Mouse (Mus musculus): ENCODE measurements at regions not wholly inside any gene's neighbourhood (a gene's known extent, or its start where the extent isn't known, plus 50 kb on each side); places are given as distances from the start of the nearest gene placed in this dataset.

DNA sequence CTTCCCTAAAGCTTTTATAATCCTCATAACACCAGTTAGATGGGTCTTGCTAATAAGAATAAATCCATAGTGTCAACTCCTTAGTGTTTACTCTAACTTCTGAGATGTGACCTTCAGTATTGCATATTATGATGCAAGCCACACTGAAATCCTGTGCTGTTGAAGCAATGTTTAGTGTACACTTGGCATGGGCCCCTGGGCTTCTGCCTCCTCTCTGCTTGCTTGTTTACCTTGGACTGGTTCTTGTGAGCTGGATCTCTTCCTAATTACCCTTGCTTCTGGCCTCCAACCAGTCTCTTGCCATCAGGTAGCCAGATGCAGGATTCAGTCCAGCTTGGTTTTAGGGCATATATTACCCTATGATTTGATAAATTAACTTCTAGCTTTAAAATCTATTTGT lies 57.0 kb downstream of the Rgs2 start:
- peak; percentile 65 for DNase-seq

GRCm38 (mm10) chr1:143941465-143941864 lies 62.5 kb downstream of the Rgs2 start:
- DNase-seq, result peak; percentile 61

DNA sequence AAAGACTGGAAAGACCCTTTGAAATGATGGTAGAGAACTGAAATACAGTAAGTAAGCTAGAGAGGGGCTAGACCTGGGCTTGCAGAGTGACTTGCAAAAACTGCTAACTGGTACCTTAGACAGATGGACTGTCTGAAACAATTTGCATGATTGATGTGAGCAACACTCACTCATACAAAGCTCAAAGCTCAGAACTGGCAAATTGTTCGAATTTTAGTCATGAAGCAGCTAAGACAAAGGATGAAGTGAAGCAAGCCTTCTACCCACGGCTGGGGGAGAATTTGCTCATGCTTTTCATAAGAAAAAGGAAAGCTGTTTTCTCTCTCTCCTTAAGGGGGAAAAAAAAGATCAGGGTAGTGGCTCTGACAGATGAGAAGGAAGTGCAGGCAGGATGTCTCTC lies 64.5 kb downstream of the Rgs2 start:
- no peak for DNase-seq

DNA sequence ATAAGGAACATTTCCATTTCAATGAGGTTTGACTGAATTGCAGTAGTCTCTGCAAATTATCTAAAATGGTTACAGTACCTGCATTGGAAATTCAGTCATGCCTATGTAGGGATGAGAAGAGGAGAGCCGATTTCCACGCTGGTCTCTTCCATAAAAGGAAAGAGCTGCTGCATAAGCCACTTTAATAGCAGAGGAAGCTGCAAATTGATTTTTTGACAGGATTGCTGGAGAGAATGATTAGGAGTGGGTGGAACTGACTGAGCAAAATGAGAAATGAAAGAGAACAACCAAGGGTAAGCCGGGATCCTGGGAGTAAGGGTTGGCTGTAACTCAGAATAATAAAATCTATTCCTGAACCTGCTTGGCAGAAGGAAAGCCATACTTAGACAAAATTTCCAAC lies 65.4 kb downstream of the Rgs2 start:
- DNase-seq, result no peak

- DNase-seq, result no peak
Observed at GRCm38 (mm10) chr1:143930798-143931197, 73.2 kb downstream of the Rgs2 start.

- DNase-seq, result no peak
Observed at GRCm38 (mm10) chr1:143929567-143930165, 74.3 kb downstream of the Rgs2 start.

DNA sequence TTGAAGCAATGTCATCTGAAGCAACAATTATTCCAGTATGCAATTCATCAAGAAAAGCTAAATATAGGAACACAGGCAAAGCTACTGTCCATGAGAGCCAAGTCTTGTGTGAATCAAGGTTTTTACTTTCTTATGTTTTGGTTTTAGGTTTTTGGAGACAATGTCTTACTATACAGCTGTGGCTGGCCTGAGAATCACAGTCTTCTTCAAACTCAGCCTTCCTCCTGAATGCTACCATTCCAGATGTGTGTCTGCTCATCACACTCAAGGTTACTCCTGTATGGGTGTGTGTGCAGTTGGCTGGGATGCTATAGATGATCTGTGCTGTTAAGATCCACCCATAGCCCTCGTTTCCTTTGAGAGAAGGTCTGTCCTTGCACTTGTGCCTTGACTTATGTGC lies 81.5 kb downstream of the Rgs2 start:
- DNase-seq, result no peak

GRCm38 (mm10) chr1:143920256-143920655 lies 83.7 kb downstream of the Rgs2 start:
- DNase-seq, result no peak

- DNase-seq, result no peak
Observed at GRCm38 (mm10) chr1:143918949-143919348, 85.0 kb downstream of the Rgs2 start.

DNA sequence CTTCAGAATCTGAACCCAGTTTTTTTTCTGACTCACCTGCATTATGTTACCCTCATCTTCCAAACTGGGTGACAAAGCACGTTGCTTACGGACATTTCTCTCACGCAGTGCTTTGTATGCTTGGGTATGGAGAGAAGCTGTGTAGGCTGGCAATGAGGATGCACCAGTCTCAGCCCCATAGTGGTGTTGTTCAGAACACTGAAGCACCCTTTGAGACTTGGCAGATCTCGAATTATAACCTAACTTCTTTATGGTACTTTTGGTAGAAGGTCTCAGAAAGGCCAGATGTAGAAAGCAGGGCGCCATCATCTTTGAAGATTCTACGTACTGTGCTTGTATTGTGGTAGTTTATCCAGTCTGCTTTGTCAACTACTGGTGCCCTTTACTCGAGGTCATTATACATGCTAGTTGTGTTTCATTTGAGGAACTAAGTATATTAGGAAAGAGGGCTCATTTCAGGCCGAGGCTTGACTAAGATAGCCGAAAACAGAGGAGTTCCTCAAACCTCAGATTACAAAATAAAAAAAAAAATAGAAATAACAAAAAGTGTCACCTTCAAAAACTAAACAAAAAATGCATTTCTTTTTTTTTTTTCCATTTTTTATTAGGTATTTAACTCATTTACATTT lies 85.7 kb downstream of the Rgs2 start:
- no peak for DNase-seq

DNA sequence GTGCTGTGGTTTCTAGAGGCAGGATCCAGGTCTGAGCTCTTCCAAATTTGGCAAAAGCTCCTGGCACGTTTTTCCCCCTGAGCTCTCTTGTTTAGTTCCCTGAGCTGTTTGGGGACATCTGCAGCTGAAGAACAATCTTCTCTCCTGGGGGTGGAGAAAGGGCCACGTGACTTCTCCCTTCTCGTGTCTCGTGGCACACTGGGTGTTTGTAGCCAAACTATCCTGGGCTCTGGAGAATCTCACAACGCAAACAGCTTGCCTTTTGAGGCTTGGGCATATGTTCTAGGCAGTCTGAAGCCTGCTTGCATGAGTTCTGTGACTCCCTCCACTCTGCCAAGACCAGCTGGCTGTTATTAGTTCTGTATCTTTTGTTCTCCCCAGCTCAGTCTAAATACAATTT lies 86.3 kb downstream of the Rgs2 start:
- no peak for DNase-seq

DNA sequence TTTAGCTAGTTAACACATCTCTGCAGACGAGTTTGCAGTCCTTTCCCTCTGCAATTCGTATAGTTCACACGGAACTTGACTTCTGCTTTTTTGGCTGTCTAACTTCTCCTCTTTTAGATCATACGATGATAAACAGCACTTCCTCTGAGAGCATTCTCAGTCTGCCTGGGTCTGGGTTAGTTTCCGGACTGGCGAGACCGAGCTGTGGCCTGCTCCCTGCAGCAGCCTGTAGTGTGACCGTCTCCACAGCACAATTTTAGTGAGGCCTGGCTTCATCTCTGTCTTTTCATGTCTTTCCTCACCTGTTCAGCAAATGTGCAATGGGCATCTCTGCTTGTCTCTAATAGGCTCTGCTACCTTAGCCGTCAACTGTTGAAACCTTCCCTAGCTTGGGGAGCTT lies 87.4 kb downstream of the Rgs2 start:
- DNase-seq, result peak; percentile 9

- DNase-seq, result no peak
Observed at GRCm38 (mm10) chr1:143912586-143912985, 91.4 kb downstream of the Rgs2 start.

GRCm38 (mm10) chr1:143911230-143911629 lies 92.7 kb downstream of the Rgs2 start:
- no peak for DNase-seq

DNA sequence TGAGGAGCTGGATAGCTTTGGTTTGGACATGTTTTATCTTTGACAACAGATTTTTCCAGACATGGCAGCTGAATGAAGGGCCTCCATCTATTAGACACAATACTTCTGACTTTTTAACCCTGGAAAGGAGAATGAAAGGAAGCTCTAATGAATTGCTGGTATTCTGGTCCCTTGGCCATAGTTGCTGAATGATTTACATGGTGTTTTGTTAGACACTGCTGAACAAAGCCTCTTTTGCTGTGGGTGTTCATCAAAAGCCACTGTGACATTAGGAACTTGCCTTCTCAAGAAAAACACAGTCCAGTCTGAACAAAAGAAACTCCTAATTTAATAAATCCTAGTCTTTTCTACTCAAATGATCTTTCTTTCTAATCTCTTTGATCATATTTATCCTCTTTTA lies 93.4 kb downstream of the Rgs2 start:
- DNase-seq, result no peak

DNA sequence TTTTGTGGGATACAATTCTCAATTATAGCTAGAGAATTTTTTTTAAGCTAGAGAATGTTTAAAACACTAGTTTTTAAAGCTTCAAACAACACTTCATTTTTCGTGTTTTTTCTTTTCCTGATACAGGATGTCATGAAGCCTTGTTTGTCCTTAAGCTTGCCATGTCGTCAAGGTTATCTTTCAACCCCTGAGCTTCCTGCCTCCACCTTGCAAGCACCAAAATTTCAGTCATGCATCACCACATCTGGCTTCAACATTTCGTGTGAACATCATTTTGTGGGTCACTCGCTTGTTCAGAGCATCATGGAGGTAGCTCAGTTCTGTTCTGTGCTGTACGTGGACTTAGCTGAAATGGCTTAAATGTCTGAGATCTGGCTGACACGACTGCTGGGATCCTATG lies 96.6 kb downstream of the Rgs2 start:
- DNase-seq, result no peak

GRCm38 (mm10) chr1:143906881-143907280 lies 97.1 kb downstream of the Rgs2 start:
- no peak for DNase-seq

GRCm38 (mm10) chr1:143903985-143904384 lies 100.0 kb downstream of the Rgs2 start:
- DNase-seq, result no peak

- DNase-seq, result no peak
Observed at GRCm38 (mm10) chr1:143903234-143903633, 100.7 kb downstream of the Rgs2 start.

DNA sequence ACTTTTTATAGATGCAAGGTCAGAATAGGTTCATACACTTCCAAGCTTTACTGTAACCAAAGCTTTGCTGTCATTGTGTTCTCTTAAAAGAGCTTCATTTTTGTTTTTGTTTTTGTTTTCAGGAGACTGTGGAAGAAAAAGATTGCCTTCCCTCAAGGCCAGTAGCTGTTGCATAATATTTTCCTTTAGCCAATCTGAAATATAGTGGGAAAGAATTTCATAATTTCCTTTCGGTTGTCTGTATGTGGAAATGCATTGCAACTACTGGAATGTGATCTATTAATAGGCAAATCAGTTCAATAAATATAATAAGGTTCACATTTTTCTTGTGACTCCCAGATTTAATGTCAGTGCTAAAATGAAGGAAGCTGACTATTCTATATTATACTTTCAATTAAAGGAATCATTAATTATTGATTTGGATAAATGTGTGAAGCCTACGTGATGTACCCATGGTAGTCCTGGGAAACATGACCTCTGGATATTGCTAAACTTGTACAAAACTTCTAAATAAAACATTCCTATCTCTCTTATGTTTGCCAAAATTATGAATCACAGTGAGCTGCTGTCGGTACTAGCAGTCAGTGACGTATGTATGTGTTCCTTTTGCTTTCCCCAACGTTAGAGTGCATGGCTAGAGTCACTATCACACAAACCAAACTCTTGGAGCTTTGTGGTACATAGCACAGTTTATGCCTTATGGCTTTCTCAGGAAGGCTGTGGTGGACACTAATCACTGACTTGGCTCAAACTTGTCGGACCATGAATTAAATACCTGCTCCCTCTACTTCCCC lies 102.6 kb downstream of the Rgs2 start:
- DNase-seq, result no peak

GRCm38 (mm10) chr1:143888510-143888909 lies 111.4 kb downstream of the Uchl5 start:
- DNase-seq, result no peak

DNA sequence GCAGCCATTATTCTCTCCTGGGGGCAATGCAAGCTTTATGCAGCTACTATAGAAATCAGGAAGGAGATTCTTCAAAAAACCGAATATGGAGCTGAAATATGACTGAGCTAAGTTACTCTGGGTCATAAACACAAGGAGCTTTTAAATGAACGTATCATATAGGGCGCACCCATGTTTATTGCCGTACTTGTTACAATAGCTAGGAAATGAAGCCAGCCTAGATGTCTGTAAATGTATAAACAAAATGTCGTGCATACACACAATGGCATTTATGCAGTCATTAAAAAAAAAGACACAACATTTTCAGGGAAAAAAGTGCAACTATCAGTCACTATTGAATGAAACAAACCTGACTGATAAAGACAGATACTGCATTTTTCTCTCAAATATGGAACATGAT lies 111.0 kb downstream of the Uchl5 start:
- DNase-seq, result no peak

DNA sequence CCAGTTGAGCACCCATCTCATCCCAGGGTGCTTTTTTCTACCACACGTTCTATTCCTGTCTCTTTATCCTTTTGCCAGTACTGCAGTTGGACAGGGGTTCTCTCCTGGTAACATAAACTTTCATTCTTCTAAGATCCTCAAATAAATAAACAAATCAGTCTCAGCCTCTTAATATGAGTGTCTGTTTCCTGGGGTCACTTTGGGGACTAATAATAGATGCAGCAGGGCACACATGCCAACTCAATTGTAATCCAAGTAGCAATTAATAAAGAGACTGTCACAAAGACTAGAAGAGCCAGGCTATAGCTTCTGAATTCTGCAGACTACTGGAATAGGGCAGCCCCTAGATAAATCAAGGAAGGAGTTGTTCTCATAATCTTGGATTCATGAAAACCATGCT lies 108.9 kb downstream of the Uchl5 start:
- DNase-seq, result no peak

GRCm38 (mm10) chr1:143881192-143881591 lies 104.1 kb downstream of the Uchl5 start:
- DNase-seq, result no peak
